9 mouse cellular contexts compared by ENCODE assay signal in genomic region chr4:46039899-46040298, GRCm38 (mm10). TPM values are rescaled to one million over a fixed set of nuclear protein-coding genes. Genes with fewer than 3 reads are reported as not detected.
DNase-seq lines count a peak whose midpoint lies in the region; ATAC-seq and TF ChIP-seq lines count a peak whose summit lies in the region.
"Had no signal": no experiment of that assay in that cellular context is flagged by ENCODE, and none has a peak within 500 bp of the region (broad histone marks: within the 10 kb centered on the region; RNA-seq: fewer than 3 reads in every experiment).

No protein-coding gene starts in this region.

- H3K36me3 ChIP-seq in heart, adult 2 months (ENCODE audit: control insufficient read depth, insufficient read depth, low read length) = no peaks in the 10 kb centered on the region
- no peaks in the 10 kb centered on the region for H3K36me3 ChIP-seq in hindbrain, embryonic 15.5 days
- H3K36me3 ChIP-seq in midbrain, embryonic 16.5 days (ENCODE audit: control insufficient read depth, insufficient read depth, low read length) = no peaks in the 10 kb centered on the region

- ATAC-seq in hindbrain, embryonic 15.5 days (ENCODE audit: low FRiP score, low read depth) = no peak
- ATAC-seq in midbrain, embryonic 16.5 days = no peak
- ATAC-seq in frontal cortex, adult (ENCODE audit: low TSS enrichment) = no peak

- H3K27ac ChIP-seq in heart, adult 2 months = peak overlapping the region; percentile 97
- no peak overlapping the region for H3K27ac ChIP-seq in hindbrain, embryonic 15.5 days (replicated peaks)
- H3K27ac ChIP-seq in midbrain, embryonic 16.5 days (ENCODE audit: low read length) = no peak overlapping the region

- TF ChIP-seq POLR2A in heart, adult 2 months (IDR thresholded peaks at IDR 0.05; ENCODE audit: insufficient read depth, low read depth, low read length) = no peak

- H3K27me3 ChIP-seq in heart, adult 2 months (ENCODE audit: control insufficient read depth, insufficient read depth, low read length) = no peaks in the 10 kb centered on the region
- peaks cover 50% of the 10 kb centered on the region for H3K27me3 ChIP-seq in hindbrain, embryonic 15.5 days
- H3K27me3 ChIP-seq in midbrain, embryonic 16.5 days (ENCODE audit: control insufficient read depth, insufficient read depth, low read depth, low read length) = peaks cover 35% of the 10 kb centered on the region

- H3K9ac ChIP-seq in heart, adult 2 months (ENCODE audit: low read depth, low read length) = peak overlapping the region; percentile 94
- H3K9ac ChIP-seq in hindbrain, embryonic 15.5 days = no peak overlapping the region
- no peak overlapping the region for H3K9ac ChIP-seq in midbrain, embryonic 16.5 days (ENCODE audit: low read depth, low read length)

- peak overlapping the region; percentile 65 for H3K4me3 ChIP-seq in heart, adult 2 months
- H3K4me3 ChIP-seq in hindbrain, embryonic 15.5 days = peak overlapping the region; percentile 48; the same call in 1 of the 2 replicates
- H3K4me3 ChIP-seq in midbrain, embryonic 16.5 days (ENCODE audit: low read depth, low read length) = no peak overlapping the region

- TF ChIP-seq EP300 in heart, adult 2 months (IDR thresholded peaks at IDR 0.05; ENCODE audit: insufficient read depth, low read depth, low read length) = no peak

- intact Hi-C loops in heart, adult 2 months (cut with DNase I) = loop anchor here (2.0 to 5.0 kb wide), 3 partner anchors 25 to 77 kb away; no protein-coding TSS in a partner anchor

- H3K79me2 ChIP-seq in heart, adult 2 months (replicated peaks; ENCODE audit: control insufficient read depth, insufficient read depth, low read length) = no peaks in the 10 kb centered on the region

- no peaks in the 10 kb centered on the region for H3K9me3 ChIP-seq in hindbrain, embryonic 15.5 days
- H3K9me3 ChIP-seq in midbrain, embryonic 16.5 days (replicated peaks; ENCODE audit: control insufficient read depth, low read length, poor library complexity, severe bottlenecking) = no peaks in the 10 kb centered on the region

- no peak for DNase-seq in heart, adult 2 months
- no peak for DNase-seq in heart, adult 8-10 months (ENCODE audit: low spot score)
- DNase-seq in c-Kit-negative CD71-positive TER-119-positive erythroid progenitor cells, embryonic 14.5 days (ENCODE audit: low read depth, low spot score) = peak; percentile 57
- DNase-seq in Muller cell, postnatal 12 days (ENCODE audit: inconsistent ontology term) = no peak
- DNase-seq in adrenal gland, postnatal 36 days = no peak

- no peak for TF ChIP-seq CTCF in heart, adult 2 months (IDR thresholded peaks at IDR 0.05)

- H3K4me1 ChIP-seq in heart, adult 2 months (ENCODE audit: control insufficient read depth, insufficient read depth, low read length) = peaks cover 7% of the 10 kb centered on the region
- H3K4me1 ChIP-seq in hindbrain, embryonic 15.5 days (replicated peaks) = peaks cover 21% of the 10 kb centered on the region
- peaks cover 9% of the 10 kb centered on the region; the same call in 1 of the 2 replicates for H3K4me1 ChIP-seq in midbrain, embryonic 16.5 days (ENCODE audit: control insufficient read depth, insufficient read depth, low read length)

- peak overlapping the region; percentile 93 for H3K4me2 ChIP-seq in hindbrain, embryonic 15.5 days
- H3K4me2 ChIP-seq in midbrain, embryonic 16.5 days (ENCODE audit: low read length) = peak overlapping the region; percentile 98; the same call in 1 of the 2 replicates

- 23% methylated on average over 6 of the region's 6 CpGs for WGBS in heart, adult 2 months
- 29% methylated on average over 6 of the region's 6 CpGs for WGBS in hindbrain, embryonic 15.5 days
- WGBS in midbrain, embryonic 16.5 days = 20% methylated on average over 6 of the region's 6 CpGs

RNA-seq across cellular contexts. Expression of gene Tmod1, which starts 1.2 kb away (rescaled TPM):
- total RNA-seq in heart, adult 2 months (2021) = 100 to 1,000 TPM; 250 to 264 TPM
- polyA plus RNA-seq in heart, adult 2 months (2012; rRNA removed) = 142 and 220 TPM in 2 replicates
- 100 to 1,000 TPM; 233 to 302 (median 283) TPM for total RNA-seq in heart, adult 8-10 months (2022)
- polyA plus RNA-seq in hindbrain, embryonic 15.5 days (2015; fragmentation: Nextera tagmentation; extraction: Ambion mirVana) = 1.6 and 1.9 TPM in 2 replicates
- polyA plus RNA-seq in midbrain, embryonic 16.5 days (2015; fragmentation: Nextera tagmentation; extraction: Ambion mirVana) = 0.80 and 0.85 TPM in 2 replicates
- 1 to 10 TPM; 2.0 to 6.6 TPM for total RNA-seq in adrenal gland, postnatal 36 days (2021)
- polyA plus RNA-seq: liver, adult 2 months had no signal

Comparison
In these comparisons a context has a peak if more than half of its experiments do, and no peak if none do; other contexts are left out.
1. RNA of gene Tmod1, which starts 1.2 kb away (total RNA-seq): 233 to 302 TPM in heart, adult 8-10 months and 250 to 264 TPM in heart, adult 2 months; 2.0 to 6.6 TPM in adrenal gland, postnatal 36 days; every median in the first group is over 10 times any median in the second.